Mouse (Mus musculus) heart, embryonic 12.5 days (tissue): Measurements from ENCODE around the gene Pdk2. TPM values are rescaled to one million over a fixed set of nuclear protein-coding genes. Genes with fewer than 3 reads are reported as not detected.
A peak's percentile ranks its signal among the peaks of the same experiment; 100 is the strongest.

ENCODE experiments used
- ATAC-seq: fragments of 200-750 bp; cut with Nextera tagmentation; 2 replicates; pipeline ENCODE4 v1.8.0; 2017; ENCODE audit warnings: moderate TSS enrichment, moderate library complexity; ENCODE audit not compliant: insufficient number of reproducible peaks, low FRiP score
- H3K27ac ChIP-seq: fragments of 300-500 bp; sonication (generic); 2 replicates; pipeline ENCODE4 v1.5.1; 2016; ENCODE audit warnings: mild to moderate bottlenecking, moderate library complexity; ENCODE audit not compliant: poor library complexity, severe bottlenecking
- H3K27me3 ChIP-seq: fragments of 300-500 bp; sonication (generic); replicated peaks from 2 replicates; pipeline ENCODE4 v1.6.1; 2016; ENCODE audit warnings: mild to moderate bottlenecking, moderate library complexity
- H3K36me3 ChIP-seq: fragments of 300-500 bp; sonication (generic); 2 replicates; pipeline ENCODE4 v1.6.1; 2016; ENCODE audit warnings: mild to moderate bottlenecking, moderate library complexity
- H3K4me1 ChIP-seq: fragments of 300-500 bp; sonication (generic); replicated peaks from 2 replicates; pipeline ENCODE4 v1.6.1; 2016; ENCODE audit warnings: mild to moderate bottlenecking
- H3K4me2 ChIP-seq: fragments of 300-500 bp; sonication (generic); 2 replicates; pipeline ENCODE4 v1.6.1; 2016; ENCODE audit warnings: mild to moderate bottlenecking, moderate library complexity
- H3K4me3 ChIP-seq: fragments of 300-500 bp; sonication (generic); 2 replicates; pipeline ENCODE4 v1.5.1; 2016; ENCODE audit warnings: mild to moderate bottlenecking
- H3K9ac ChIP-seq: fragments of 300-500 bp; sonication (generic); 2 replicates; pipeline ENCODE4 v1.6.1; 2016; ENCODE audit warnings: mild to moderate bottlenecking, moderate library complexity
- H3K9me3 ChIP-seq: fragments of 300-500 bp; sonication (generic); replicated peaks from 2 replicates; pipeline ENCODE4 v1.6.1; 2016; ENCODE audit warnings: mild to moderate bottlenecking, moderate library complexity
- WGBS: fragments of 180-500 bp; shearing (Covaris S2); methylation state at CpG from one replicate; pipeline ENCODE4 v1.1.7; 2016; 5-methylcytosine and 5-hydroxymethylcytosine counted together
- polyA plus RNA-seq: library from polyadenylated mRNA; unstranded; fragments of >200 nt; fragmentation: Nextera tagmentation; extraction: Ambion mirVana; gene quantifications from 2 replicates; pipeline ENCODE4 v1.2.1, GENCODE M21; 2016

Pdk2 gene
- polyA plus RNA-seq, 1 experiment from 2014 or later, result 65.1 TPM

- Histone ChIP-seq H3K27ac (peak overlapping the region; percentile 95; the same call in 1 of the 2 replicates), H3K27me3 (no peaks in the 10 kb centered on the region), H3K4me1 (peaks cover 76% of the 10 kb centered on the region), H3K4me2 (peak overlapping the region; percentile 98), H3K9ac (peak overlapping the region; percentile 98), H3K9me3 (no peaks in the 10 kb centered on the region), H3K36me3 (peaks cover 24% of the 10 kb centered on the region), H3K4me3 (peak overlapping the region; percentile 95)
- ATAC-seq, result no peak
- 3% methylated on average over 22 of the region's 22 CpGs for WGBS
These were observed 48.2 kb downstream of the Pdk2 start for GRCm38 (mm10) chr11:94992754-94993606.

- peak overlapping the region; percentile 95 for H3K4me3 ChIP-seq
- H3K4me2 ChIP-seq, result peak overlapping the region; percentile 98
- H3K27me3 ChIP-seq, result no peaks in the 10 kb centered on the region
- H3K9me3 ChIP-seq, result no peaks in the 10 kb centered on the region
- ATAC-seq, result no peak
- peaks cover 78% of the 10 kb centered on the region for H3K4me1 ChIP-seq
- peak overlapping the region; percentile 95; the same call in 1 of the 2 replicates for H3K27ac ChIP-seq
- WGBS, result 1% methylated on average over 20 of the region's 20 CpGs
- H3K36me3 ChIP-seq, result peaks cover 18% of the 10 kb centered on the region
- peak overlapping the region; percentile 98 for H3K9ac ChIP-seq
These were observed 48.7 kb downstream of the Pdk2 start for GRCm38 (mm10) chr11:94992480-94992753.

- H3K36me3 ChIP-seq, result peaks cover 13% of the 10 kb centered on the region
- ATAC-seq, result peak; percentile 7; the same call in 1 of the 2 replicates
- peak overlapping the region; percentile 95 for H3K4me3 ChIP-seq
- peaks cover 78% of the 10 kb centered on the region for H3K4me1 ChIP-seq
- H3K27me3 ChIP-seq, result no peaks in the 10 kb centered on the region
- H3K27ac ChIP-seq, result peak overlapping the region; percentile 95
- under 1% methylated on average over 99 of the region's 99 CpGs for WGBS
- no peaks in the 10 kb centered on the region for H3K9me3 ChIP-seq
- H3K9ac ChIP-seq, result peak overlapping the region; percentile 98
- H3K4me2 ChIP-seq, result peak overlapping the region; percentile 98
These were observed 49.3 kb downstream of the Pdk2 start for GRCm38 (mm10) chr11:94991641-94992479.

- Histone ChIP-seq H3K4me2 (peak within 1 kb of the TSS; percentile 98), H3K27me3 (no peaks in the 10 kb centered on the region), H3K4me1 (peaks cover 76% of the 10 kb centered on the region), H3K27ac (peak within 1 kb of the TSS; percentile 95), H3K36me3 (peaks cover 4% of the 10 kb centered on the region; the same call in 1 of the 2 replicates), H3K4me3 (peak within 1 kb of the TSS; percentile 95), H3K9me3 (no peaks in the 10 kb centered on the region), H3K9ac (peak within 1 kb of the TSS; percentile 98)
- WGBS, result under 1% methylated on average over 55 of the region's 69 CpGs
- peak; percentile 82 for ATAC-seq
These were observed 50.2 kb downstream of the Pdk2 start, which contains the start of gene Ppp1r9b for GRCm38 (mm10) chr11:94990749-94991577. Gene Ppp1r9b, plus strand, starts transcription at chr11:94991035.

- 48% methylated on average over 6 of the region's 6 CpGs for WGBS
- H3K4me3 ChIP-seq, result peak overlapping the region; percentile 95
- H3K4me1 ChIP-seq, result peaks cover 71% of the 10 kb centered on the region
- H3K36me3 ChIP-seq, result peaks cover 3% of the 10 kb centered on the region; the same call in 1 of the 2 replicates
- ATAC-seq, result no peak
- H3K9me3 ChIP-seq, result no peaks in the 10 kb centered on the region
- no peaks in the 10 kb centered on the region for H3K27me3 ChIP-seq
- H3K27ac ChIP-seq, result peak overlapping the region; percentile 95
- H3K9ac ChIP-seq, result peak overlapping the region; percentile 98
- H3K4me2 ChIP-seq, result peak overlapping the region; percentile 98
These were observed 50.9 kb downstream of the Pdk2 start for GRCm38 (mm10) chr11:94990102-94990748.

- H3K27ac ChIP-seq, result peak overlapping the region; percentile 95
- 0% methylated on average over 12 of the region's 12 CpGs for WGBS
- ATAC-seq, result peak; percentile 73
- H3K4me3 ChIP-seq, result peak overlapping the region; percentile 95
- peak overlapping the region; percentile 75 for H3K9ac ChIP-seq
- no peaks in the 10 kb centered on the region for H3K36me3 ChIP-seq
- H3K27me3 ChIP-seq, result no peaks in the 10 kb centered on the region
- H3K4me2 ChIP-seq, result peak overlapping the region; percentile 98
- H3K9me3 ChIP-seq, result no peaks in the 10 kb centered on the region
- peaks cover 70% of the 10 kb centered on the region for H3K4me1 ChIP-seq
These were observed 51.6 kb downstream of the Pdk2 start for GRCm38 (mm10) chr11:94989562-94990017.

- peak overlapping the region; percentile 75 for H3K9ac ChIP-seq
- peak overlapping the region; percentile 98 for H3K4me2 ChIP-seq
- 20% methylated on average over 10 of the region's 10 CpGs for WGBS
- peak overlapping the region; percentile 95 for H3K27ac ChIP-seq
- peak overlapping the region; percentile 95 for H3K4me3 ChIP-seq
- no peaks in the 10 kb centered on the region for H3K9me3 ChIP-seq
- H3K27me3 ChIP-seq, result no peaks in the 10 kb centered on the region
- ATAC-seq, result no peak
- peaks cover 64% of the 10 kb centered on the region for H3K4me1 ChIP-seq
- no peaks in the 10 kb centered on the region for H3K36me3 ChIP-seq
These were observed 52.2 kb downstream of the Pdk2 start for GRCm38 (mm10) chr11:94988780-94989561.

GRCm38 (mm10) chr11:94987851-94988250 is 53.3 kb downstream of the Pdk2 start:
- Histone ChIP-seq H3K4me3 (no peak overlapping the region), H3K4me2 (no peak overlapping the region), H3K27ac (no peak overlapping the region), H3K36me3 (no peaks in the 10 kb centered on the region), H3K9me3 (no peaks in the 10 kb centered on the region), H3K4me1 (peaks cover 53% of the 10 kb centered on the region), H3K27me3 (no peaks in the 10 kb centered on the region), H3K9ac (0 out of 2 replicates have a peak overlapping the region, but pooled peaks have one; percentile 37)
- WGBS, result 75% methylated on average over 8 of the region's 8 CpGs
- no peak for ATAC-seq

- H3K4me1 ChIP-seq, result peaks cover 48% of the 10 kb centered on the region
These were observed 53.8 kb downstream of the Pdk2 start for GRCm38 (mm10) chr11:94987341-94987740.

More at GRCm38 (mm10) chr11:94987341-94987740, 53.8 kb downstream of the Pdk2 start:
- Histone ChIP-seq H3K9me3 (no peaks in the 10 kb centered on the region), H3K36me3 (no peaks in the 10 kb centered on the region), H3K27me3 (no peaks in the 10 kb centered on the region), H3K4me2 (no peak overlapping the region), H3K9ac (no peak overlapping the region), H3K27ac (no peak overlapping the region), H3K4me3 (no peak overlapping the region)
- no peak for ATAC-seq
- WGBS, result 57% methylated on average over 6 of the region's 6 CpGs
